12 mouse cellular contexts compared by ENCODE assay signal in genomic region chr12:106687751-106688150, GRCm38 (mm10).
DNase-seq lines count a peak whose midpoint lies in the region; ATAC-seq and TF ChIP-seq lines count a peak whose summit lies in the region.
"Had no signal": no experiment of that assay in that cellular context is flagged by ENCODE, and none has a peak within 500 bp of the region (broad histone marks: within the 10 kb centered on the region; RNA-seq: fewer than 3 reads in every experiment).

No protein-coding gene starts in this region.

- no peak overlapping the region for H3K4me2 ChIP-seq in kidney, postnatal 0 days (ENCODE audit: low read length)
- H3K4me2 ChIP-seq in embryonic facial prominence, embryonic 13.5 days: peak overlapping the region; percentile 22
- 0 out of 2 replicates have a peak overlapping the region, but pooled peaks have one; percentile 15 for H3K4me2 ChIP-seq in limb, embryonic 11.5 days (ENCODE audit: low read depth, severe bottlenecking)

- H3K36me3 ChIP-seq in kidney, postnatal 0 days (ENCODE audit: insufficient read depth, low read length): no peaks in the 10 kb centered on the region
- no peaks in the 10 kb centered on the region for H3K36me3 ChIP-seq in embryonic facial prominence, embryonic 13.5 days
- no peaks in the 10 kb centered on the region for H3K36me3 ChIP-seq in limb, embryonic 11.5 days (ENCODE audit: control insufficient read depth, insufficient read depth, low read length)
- H3K36me3 ChIP-seq: heart, embryonic 10.5 days; hindbrain, embryonic 10.5 days had no signal

- H3K27me3 ChIP-seq in kidney, postnatal 0 days (ENCODE audit: insufficient read depth, low read length): no peaks in the 10 kb centered on the region
- no peaks in the 10 kb centered on the region; the same call in 1 of the 2 replicates for H3K27me3 ChIP-seq in embryonic facial prominence, embryonic 13.5 days
- no peaks in the 10 kb centered on the region for H3K27me3 ChIP-seq in limb, embryonic 11.5 days (ENCODE audit: control insufficient read depth, insufficient read depth, low read length)

- no peak overlapping the region for H3K9ac ChIP-seq in kidney, postnatal 0 days (ENCODE audit: low read depth, low read length)
- no peak overlapping the region for H3K9ac ChIP-seq in embryonic facial prominence, embryonic 13.5 days
- no peak overlapping the region for H3K9ac ChIP-seq in limb, embryonic 11.5 days (ENCODE audit: low read length)

- WGBS in kidney, postnatal 0 days: 14% methylated on average over 12 of the region's 12 CpGs
- 18% methylated on average over 12 of the region's 12 CpGs for whole genome bisulfite sequencing in embryonic facial prominence, embryonic 13.5 days
- WGBS in limb, embryonic 11.5 days: 11% methylated on average over 12 of the region's 12 CpGs

- intact Hi-C loops in heart, postnatal 25 days (cut with DNase I): no loop called here

- no peak for ATAC-seq in kidney, postnatal 0 days (replicated peaks; ENCODE audit: low FRiP score, low read depth)
- ATAC-seq in embryonic facial prominence, embryonic 13.5 days (ENCODE audit: insufficient number of reproducible peaks, insufficient read depth, low FRiP score, low TSS enrichment, low read depth): no peak
- ATAC-seq in limb, embryonic 11.5 days (ENCODE audit: insufficient number of reproducible peaks, low FRiP score, low TSS enrichment, low read depth): no peak
- ATAC-seq: Patski had no signal

- DNase-seq in kidney, postnatal 0 days (ENCODE audit: low spot score): peak; percentile 44
- DNase-seq in kidney, adult 8-10 months: no peak
- peak; percentile 49 for DNase-seq in brain, adult 2 months (ENCODE audit: low read depth, low spot score)
- DNase-seq in limb, embryonic 11.5 days (ENCODE audit: low spot score): no peak
- DNase-seq in heart, postnatal 25 days (ENCODE audit: low spot score): no peak
- DNase-seq in left cerebral cortex, adult 18-20 months (ENCODE audit: low spot score in 2 of 2): no peak
- DNase-seq: kidney, adult 2 months; lung, adult 2 months had no signal

- H3K4me3 ChIP-seq in kidney, postnatal 0 days (replicated peaks; ENCODE audit: low read depth, low read length): no peak overlapping the region
- H3K4me3 ChIP-seq in embryonic facial prominence, embryonic 13.5 days: no peak overlapping the region
- H3K4me3 ChIP-seq in limb, embryonic 11.5 days (ENCODE audit: low read depth, low read length): no peak overlapping the region
- H3K4me3 ChIP-seq: heart, embryonic 10.5 days; hindbrain, embryonic 10.5 days had no signal

- no peaks in the 10 kb centered on the region for H3K9me3 ChIP-seq in kidney, postnatal 0 days (replicated peaks; ENCODE audit: low read length)
- no peaks in the 10 kb centered on the region for H3K9me3 ChIP-seq in embryonic facial prominence, embryonic 13.5 days
- H3K9me3 ChIP-seq in limb, embryonic 11.5 days (ENCODE audit: control insufficient read depth, low read length): no peaks in the 10 kb centered on the region
- H3K9me3 ChIP-seq: heart, embryonic 10.5 days; hindbrain, embryonic 10.5 days had no signal

- no peak for TF ChIP-seq CTCF in kidney, postnatal 0 days (IDR thresholded peaks at IDR 0.05; ENCODE audit: low read depth)

- H3K4me1 ChIP-seq in kidney, postnatal 0 days (replicated peaks; ENCODE audit: insufficient read depth, low read length): no peaks in the 10 kb centered on the region
- H3K4me1 ChIP-seq in embryonic facial prominence, embryonic 13.5 days: peaks cover 24% of the 10 kb centered on the region
- peaks cover 15% of the 10 kb centered on the region for H3K4me1 ChIP-seq in limb, embryonic 11.5 days (ENCODE audit: control insufficient read depth, insufficient read depth, low read length)
- H3K4me1 ChIP-seq: heart, embryonic 10.5 days; hindbrain, embryonic 10.5 days had no signal

- no peak overlapping the region for H3K27ac ChIP-seq in kidney, postnatal 0 days
- peak overlapping the region; percentile 51; the same call in 1 of the 2 replicates for H3K27ac ChIP-seq in embryonic facial prominence, embryonic 13.5 days
- no peak overlapping the region for H3K27ac ChIP-seq in limb, embryonic 11.5 days (replicated peaks; ENCODE audit: low read depth, low read length)
- H3K27ac ChIP-seq: heart, embryonic 10.5 days; hindbrain, embryonic 10.5 days had no signal

Comparison
In these comparisons a context has a peak if more than half of its experiments do, and no peak if none do; other contexts are left out.
1. DNase-seq: peak in kidney, postnatal 0 days (single experiment) and brain, adult 2 months (single experiment); none in kidney, adult 8-10 months (0 of 2), limb, embryonic 11.5 days (single experiment), heart, postnatal 25 days (single experiment) and left cerebral cortex, adult 18-20 months (0 of 2).